ENCODE assay signal across 8 mouse cellular contexts in the genomic region with DNA sequence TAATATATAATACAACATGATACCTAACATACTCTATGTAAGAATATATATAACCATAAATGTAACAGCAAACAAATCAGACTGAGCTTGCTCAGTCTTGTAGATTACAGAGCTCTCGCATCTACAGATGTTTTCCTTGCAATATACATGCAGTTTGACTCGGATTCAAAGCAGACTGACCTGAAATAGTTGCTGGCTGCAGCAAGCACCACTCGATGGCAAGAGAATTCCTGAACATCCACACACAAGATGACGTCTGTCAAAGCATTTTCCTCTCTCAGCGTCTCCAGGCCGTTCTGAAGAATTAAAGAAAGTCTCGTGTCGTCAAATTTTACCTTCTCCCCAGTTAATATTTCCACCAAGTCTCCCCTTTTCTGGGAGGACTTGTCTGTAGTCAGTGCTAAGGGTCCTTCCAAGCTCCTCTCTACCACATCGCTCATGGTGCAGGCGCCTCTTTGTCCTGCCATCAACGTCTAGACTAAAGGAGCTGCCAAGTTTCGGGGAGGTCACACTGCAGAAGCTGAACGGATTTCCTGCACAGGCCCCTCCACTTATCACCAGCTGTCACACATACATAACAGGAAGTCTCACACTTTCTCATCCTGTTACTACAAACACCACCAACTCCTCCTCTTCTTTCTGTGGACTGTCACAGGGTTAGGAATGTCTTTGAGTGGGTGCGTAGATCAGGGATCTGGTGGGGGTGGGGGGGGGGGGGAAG. TPM values are rescaled to one million over a fixed set of nuclear protein-coding genes. Genes with fewer than 3 reads are reported as not detected.
DNase-seq lines count a peak whose midpoint lies in the region; ATAC-seq and TF ChIP-seq lines count a peak whose summit lies in the region.

A gene (minus strand): TSS at position 501 of the 721 bp plus-strand sequence.

- no peaks in the 10 kb centered on the region for H3K36me3 ChIP-seq in limb, embryonic 11.5 days (ENCODE audit: control insufficient read depth, insufficient read depth, low read length)
- H3K36me3 ChIP-seq in limb, embryonic 10.5 days = no peaks in the 10 kb centered on the region
- H3K36me3 ChIP-seq in embryonic facial prominence, embryonic 14.5 days (ENCODE audit: control insufficient read depth, insufficient read depth, low read length) = no peaks in the 10 kb centered on the region
- H3K36me3 ChIP-seq in liver, postnatal 0 days (replicated peaks; ENCODE audit: insufficient read depth, low read length) = no peaks in the 10 kb centered on the region

- peak; percentile 75; the same call in 1 of the 2 replicates for TF ChIP-seq EP300 in liver, postnatal 0 days (IDR thresholded peaks at IDR 0.05; ENCODE audit: low read depth)

- no peaks in the 10 kb centered on the region for H3K9me3 ChIP-seq in limb, embryonic 11.5 days (ENCODE audit: control insufficient read depth, low read length)
- no peaks in the 10 kb centered on the region for H3K9me3 ChIP-seq in limb, embryonic 10.5 days (replicated peaks)
- no peaks in the 10 kb centered on the region for H3K9me3 ChIP-seq in embryonic facial prominence, embryonic 14.5 days (ENCODE audit: control insufficient read depth, low read length)
- no peaks in the 10 kb centered on the region for H3K9me3 ChIP-seq in liver, postnatal 0 days (ENCODE audit: low read length)

- H3K4me2 ChIP-seq in limb, embryonic 11.5 days (ENCODE audit: low read depth, severe bottlenecking) = no peak within 1 kb of the TSS
- no peak within 1 kb of the TSS for H3K4me2 ChIP-seq in embryonic facial prominence, embryonic 14.5 days (ENCODE audit: low read depth, low read length)
- H3K4me2 ChIP-seq in liver, postnatal 0 days (ENCODE audit: low read depth, low read length) = peak within 1 kb of the TSS; percentile 68

- H3K9ac ChIP-seq in limb, embryonic 11.5 days (ENCODE audit: low read length) = no peak within 1 kb of the TSS
- H3K9ac ChIP-seq in embryonic facial prominence, embryonic 14.5 days (ENCODE audit: low read depth, low read length) = no peak within 1 kb of the TSS
- H3K9ac ChIP-seq in liver, postnatal 0 days (replicated peaks) = peak within 1 kb of the TSS; percentile 57

- ATAC-seq in limb, embryonic 11.5 days (ENCODE audit: insufficient number of reproducible peaks, low FRiP score, low TSS enrichment, low read depth) = no peak
- no peak for ATAC-seq in embryonic facial prominence, embryonic 14.5 days (ENCODE audit: low read depth)
- peak; percentile 86 for ATAC-seq in liver, postnatal 0 days
- no peak; the same call in 1 of the 2 replicates for ATAC-seq in erythroblast, adult 5-6 weeks (replicated peaks; ENCODE audit: low FRiP score, poor library complexity, severe bottlenecking)

- no peaks in the 10 kb centered on the region for H3K4me1 ChIP-seq in limb, embryonic 11.5 days (ENCODE audit: control insufficient read depth, insufficient read depth, low read length)
- H3K4me1 ChIP-seq in limb, embryonic 10.5 days = peaks cover 2% of the 10 kb centered on the region; the same call in 1 of the 2 replicates
- no peaks in the 10 kb centered on the region for H3K4me1 ChIP-seq in embryonic facial prominence, embryonic 14.5 days (ENCODE audit: control insufficient read depth, insufficient read depth, low read length)
- peaks cover 7% of the 10 kb centered on the region for H3K4me1 ChIP-seq in liver, postnatal 0 days (ENCODE audit: insufficient read depth)

- 65% methylated on average over 14 of the region's 14 CpGs for WGBS in limb, embryonic 11.5 days
- 67% methylated on average over 14 of the region's 14 CpGs for WGBS in limb, embryonic 10.5 days
- WGBS in embryonic facial prominence, embryonic 14.5 days = 53% methylated on average over 14 of the region's 14 CpGs
- 26% methylated on average over 14 of the region's 14 CpGs for WGBS in liver, postnatal 0 days (ENCODE audit: insufficient replicate concordance)

- no peak within 1 kb of the TSS for H3K4me3 ChIP-seq in limb, embryonic 11.5 days (ENCODE audit: low read depth, low read length)
- H3K4me3 ChIP-seq in limb, embryonic 10.5 days = no peak within 1 kb of the TSS
- H3K4me3 ChIP-seq in embryonic facial prominence, embryonic 14.5 days (ENCODE audit: low read depth, low read length) = 0 out of 2 replicates have a peak within 1 kb of the TSS, but pooled peaks have one; percentile 8
- peak within 1 kb of the TSS; percentile 50 for H3K4me3 ChIP-seq in liver, postnatal 0 days (ENCODE audit: low read depth, low read length)

- TF ChIP-seq CTCF in liver, postnatal 0 days (IDR thresholded peaks at IDR 0.05; ENCODE audit: low read depth) = no peak

- DNase-seq in limb, embryonic 11.5 days (ENCODE audit: low spot score) = peak; percentile 21
- DNase-seq in limb, embryonic 10.5 days (ENCODE audit: low spot score) = no peak
- DNase-seq in embryonic facial prominence, embryonic 14.5 days (ENCODE audit: low spot score) = peak; percentile 59
- DNase-seq in induced T-regulatory cell, adult 2 months (ENCODE audit: low read depth) = peak; percentile 84
- peak; percentile 65 for DNase-seq in liver, postnatal 0 days
- DNase-seq in spleen, postnatal 10 days (ENCODE audit: low spot score in 2 of 2) = peak; percentile 45 to 71
- DNase-seq in cerebellum, adult 9-10 months = no peak

- H3K27me3 ChIP-seq in limb, embryonic 11.5 days (ENCODE audit: control insufficient read depth, insufficient read depth, low read length) = no peaks in the 10 kb centered on the region
- H3K27me3 ChIP-seq in limb, embryonic 10.5 days (ENCODE audit: low read depth, poor library complexity, severe bottlenecking) = no peaks in the 10 kb centered on the region
- no peaks in the 10 kb centered on the region for H3K27me3 ChIP-seq in embryonic facial prominence, embryonic 14.5 days (replicated peaks; ENCODE audit: control insufficient read depth, insufficient read depth, low read length)
- no peaks in the 10 kb centered on the region for H3K27me3 ChIP-seq in liver, postnatal 0 days (ENCODE audit: insufficient read depth, low read length)

- no peak within 1 kb of the TSS for H3K27ac ChIP-seq in limb, embryonic 11.5 days (replicated peaks; ENCODE audit: low read depth, low read length)
- H3K27ac ChIP-seq in limb, embryonic 10.5 days = no peak within 1 kb of the TSS
- no peak within 1 kb of the TSS for H3K27ac ChIP-seq in embryonic facial prominence, embryonic 14.5 days (replicated peaks; ENCODE audit: low read depth, low read length)
- peak within 1 kb of the TSS; percentile 77 for H3K27ac ChIP-seq in liver, postnatal 0 days (ENCODE audit: low read depth)

RNA-seq across cellular contexts. Expression of the gene that starts here (rescaled TPM):
- polyA plus RNA-seq in limb, embryonic 11.5 days (2014; fragmentation: Nextera tagmentation; extraction: Ambion mirVana) = 4.6 and 5.0 TPM in 2 replicates
- polyA plus RNA-seq in limb, embryonic 10.5 days (2016; fragmentation: Nextera tagmentation; extraction: Ambion mirVana) = 7.0 and 8.0 TPM in 2 replicates
- polyA plus RNA-seq in embryonic facial prominence, embryonic 14.5 days (2014; fragmentation: Nextera tagmentation; extraction: Ambion mirVana) = 7.4 and 9.3 TPM in 2 replicates
- 17.1 and 17.2 TPM in 2 replicates for polyA plus RNA-seq in liver, postnatal 0 days (2015; fragmentation: Nextera tagmentation; extraction: Ambion mirVana)
- 9.8 and 14.6 TPM in 2 replicates for total RNA-seq in erythroblast, adult 5-6 weeks (2015; ENCODE audit: low replicate concordance)
- 15.8 and 27.2 TPM in 2 replicates for total RNA-seq in erythroblast, adult 5-6 weeks (2017; ENCODE audit: low replicate concordance)

Comparison
In these comparisons a context has a peak if more than half of its experiments do, and no peak if none do; other contexts are left out.
1. DNase-seq: peak in limb, embryonic 11.5 days (single experiment), embryonic facial prominence, embryonic 14.5 days (single experiment), induced T-regulatory cell, adult 2 months (single experiment), liver, postnatal 0 days (single experiment) and spleen, postnatal 10 days (2 of 2); none in limb, embryonic 10.5 days (single experiment) and cerebellum, adult 9-10 months (single experiment).
2. H3K4me3 ChIP-seq: peak in embryonic facial prominence, embryonic 14.5 days (single experiment) and liver, postnatal 0 days (single experiment); none in limb, embryonic 11.5 days (single experiment) and limb, embryonic 10.5 days (single experiment).